Mouse (Mus musculus) layer of hippocampus, adult 9-10 months (tissue): ENCODE measurements at regions not wholly inside any gene's neighbourhood (a gene's known extent, or its start where the extent isn't known, plus 50 kb on each side); places are given as distances from the start of the nearest gene placed in this dataset.

Source experiments
- DNase-seq: peaks from one replicate; pipeline ENCODE4 v3.0.0; 2022; ENCODE audit warnings: low spot score

GRCm38 (mm10) chr7:129918240-129919200, 326.9 kb downstream of the Wdr11 start:
- peak; percentile 65 for DNase-seq

GRCm38 (mm10) chr7:129922291-129922690, 330.6 kb downstream of the Wdr11 start:
- DNase-seq, result no peak

DNA sequence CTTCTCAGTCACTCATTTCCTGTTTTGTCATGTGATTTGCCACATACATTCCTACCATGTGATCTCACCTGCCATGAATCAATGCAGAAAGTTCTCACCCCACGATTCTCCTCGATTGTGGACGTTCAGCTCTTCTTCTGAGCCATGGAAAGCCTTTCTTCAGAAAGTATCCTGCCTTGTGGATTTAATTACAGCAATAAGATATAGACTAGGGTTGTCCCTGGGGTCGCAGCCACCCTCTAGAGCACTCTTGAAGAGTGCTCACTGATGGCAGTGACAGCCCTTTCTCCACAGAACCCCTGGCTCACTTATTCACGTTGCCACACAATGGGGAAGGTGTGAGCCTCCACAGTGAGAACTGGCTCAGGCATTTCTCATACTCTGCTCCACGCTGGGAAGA, 345.1 kb downstream of the Wdr11 start:
- DNase-seq, result no peak

- no peak for DNase-seq
Measured at GRCm38 (mm10) chr7:129937715-129938114, 346.1 kb downstream of the Wdr11 start.

DNA sequence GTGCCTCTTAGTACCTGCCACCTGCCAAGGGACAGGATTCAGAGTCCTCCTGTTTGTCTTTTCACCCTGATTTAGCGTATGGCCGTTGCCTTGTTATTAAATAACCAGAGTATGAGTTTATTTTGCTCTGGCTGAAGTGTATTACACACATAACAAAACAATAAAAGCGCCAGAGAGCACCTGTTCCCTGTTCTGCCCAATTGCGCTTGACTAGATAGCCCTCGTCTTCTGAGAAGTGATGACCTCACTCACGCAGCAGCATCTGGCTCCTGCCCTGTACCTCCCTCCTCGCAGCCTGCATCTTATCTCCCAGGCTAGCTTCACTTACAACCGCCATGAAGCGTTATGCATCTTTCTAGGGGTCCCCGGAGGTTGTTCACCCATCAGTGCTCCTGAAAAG, 346.5 kb downstream of the Wdr11 start:
- no peak for DNase-seq

DNA sequence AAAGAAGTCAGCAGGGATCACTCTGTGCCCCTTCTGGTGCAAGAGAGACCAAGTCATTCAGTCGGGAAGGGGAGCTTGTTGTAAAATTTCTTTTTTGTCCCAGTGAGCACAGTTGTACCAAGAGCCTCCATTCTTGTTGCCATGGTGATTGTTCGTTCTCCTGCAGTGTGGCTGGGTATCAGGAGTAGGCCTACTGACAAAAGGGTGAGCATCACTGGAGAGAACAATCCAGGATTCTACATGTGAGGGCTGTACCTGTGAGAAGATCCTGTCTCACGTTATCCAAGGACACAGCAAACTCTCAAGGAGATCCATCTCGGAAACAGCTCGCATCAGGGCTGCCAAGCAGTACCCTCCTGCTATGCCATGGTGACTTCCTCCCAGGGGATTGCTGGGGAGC, 347.6 kb downstream of the Wdr11 start:
- DNase-seq, result no peak

DNA sequence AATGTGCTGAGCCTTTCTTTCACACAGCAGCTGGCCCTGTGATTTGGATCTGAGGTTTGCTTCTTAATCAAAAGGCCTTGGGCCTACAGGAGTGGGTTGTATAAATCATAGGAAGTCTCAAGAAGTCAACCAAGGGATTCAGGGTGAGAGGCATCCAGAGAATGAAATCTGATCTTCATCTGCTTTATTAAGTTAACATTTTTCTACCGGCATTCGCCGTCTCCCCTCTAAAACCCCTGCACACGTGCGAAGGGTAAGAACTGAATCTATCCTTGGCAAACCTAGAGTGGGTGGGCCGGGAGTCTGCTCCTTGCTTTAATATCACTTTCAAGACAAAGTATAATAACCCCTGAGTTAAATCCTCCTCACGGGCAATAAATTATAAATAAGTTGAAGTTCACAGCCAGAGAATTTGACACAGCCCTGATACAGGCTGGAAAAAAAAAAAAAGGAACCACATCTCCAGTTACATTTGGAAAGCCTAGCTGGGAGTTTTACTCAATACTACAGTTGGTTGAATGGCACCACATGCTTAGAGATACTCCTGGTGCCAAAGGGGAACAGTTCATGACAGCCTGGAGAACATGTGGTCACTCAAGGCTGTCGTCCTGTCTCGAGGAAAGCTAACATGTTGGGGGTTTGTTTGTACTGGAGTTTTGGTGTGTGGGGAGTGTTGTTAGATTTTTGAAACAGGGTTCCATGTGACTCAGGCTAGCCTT, 349.8 kb downstream of the Wdr11 start:
- no peak for DNase-seq

DNA sequence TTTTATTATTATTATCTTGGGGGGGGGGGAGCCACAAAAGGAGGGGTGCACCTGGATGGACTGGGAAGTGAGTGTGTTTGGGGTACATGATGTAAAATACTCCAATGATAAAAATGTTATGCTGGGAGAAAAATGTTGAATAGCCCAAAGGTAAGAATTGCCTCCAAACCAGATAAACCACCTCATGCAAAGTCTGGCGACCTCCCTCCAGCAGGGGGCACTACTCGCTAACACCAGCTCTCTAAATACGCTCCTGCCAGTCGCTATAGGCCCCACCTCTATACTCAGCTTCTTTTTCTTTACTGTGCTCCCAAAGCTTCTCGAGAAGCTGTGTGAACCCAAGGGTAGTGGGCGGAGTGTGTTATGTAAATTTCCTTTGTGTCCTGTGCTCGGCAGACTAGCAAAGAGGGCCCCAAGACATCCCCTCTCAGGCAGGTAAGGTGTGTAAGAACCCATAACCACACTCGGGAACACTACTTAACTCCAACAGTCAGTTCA, 357.0 kb downstream of the Wdr11 start:
- DNase-seq, result no peak

DNA sequence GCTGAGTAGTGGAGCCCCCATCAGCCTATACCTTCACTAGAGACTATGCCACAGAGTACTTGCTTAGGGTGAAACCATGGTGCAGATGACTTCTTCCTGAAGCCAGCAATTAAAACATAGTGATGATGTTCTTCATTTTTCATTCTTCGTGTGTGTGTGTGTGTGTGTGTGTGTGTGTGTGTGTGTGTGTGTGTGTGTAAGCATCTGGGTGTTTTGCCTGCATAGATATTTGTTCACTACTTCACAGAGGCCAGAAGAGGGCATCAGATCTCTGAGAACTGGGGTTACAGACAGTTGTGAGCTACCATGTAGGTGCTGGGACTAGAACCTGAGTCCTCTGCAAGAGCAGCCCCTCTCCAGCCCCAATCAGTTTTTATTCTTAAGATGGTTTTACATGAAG, 358.8 kb downstream of the Wdr11 start:
- DNase-seq, result no peak

GRCm38 (mm10) chr7:129958379-129958778, 366.7 kb downstream of the Wdr11 start:
- no peak for DNase-seq

DNA sequence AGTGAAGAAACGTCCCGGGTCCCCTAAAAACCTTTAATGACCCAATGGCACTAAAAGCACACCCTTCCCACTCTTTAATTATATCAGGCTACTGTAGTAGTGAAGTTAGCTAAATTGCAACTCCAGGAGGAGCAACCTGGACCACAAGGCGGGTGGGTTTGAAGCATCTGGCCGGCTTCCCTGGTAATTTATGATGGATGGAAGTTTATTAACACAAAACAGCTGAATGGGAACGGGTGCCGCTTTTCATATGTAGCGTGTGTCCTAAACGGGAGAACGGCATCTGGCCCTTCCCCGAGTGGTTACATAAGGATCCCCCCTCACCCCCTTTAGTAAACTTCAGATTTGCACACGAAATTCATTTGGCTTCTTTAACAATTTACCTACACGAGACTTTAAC, 370.9 kb downstream of the Wdr11 start:
- no peak for DNase-seq

- DNase-seq, result no peak
Measured at GRCm38 (mm10) chr7:129964192-129964591, 372.5 kb downstream of the Wdr11 start.

DNA sequence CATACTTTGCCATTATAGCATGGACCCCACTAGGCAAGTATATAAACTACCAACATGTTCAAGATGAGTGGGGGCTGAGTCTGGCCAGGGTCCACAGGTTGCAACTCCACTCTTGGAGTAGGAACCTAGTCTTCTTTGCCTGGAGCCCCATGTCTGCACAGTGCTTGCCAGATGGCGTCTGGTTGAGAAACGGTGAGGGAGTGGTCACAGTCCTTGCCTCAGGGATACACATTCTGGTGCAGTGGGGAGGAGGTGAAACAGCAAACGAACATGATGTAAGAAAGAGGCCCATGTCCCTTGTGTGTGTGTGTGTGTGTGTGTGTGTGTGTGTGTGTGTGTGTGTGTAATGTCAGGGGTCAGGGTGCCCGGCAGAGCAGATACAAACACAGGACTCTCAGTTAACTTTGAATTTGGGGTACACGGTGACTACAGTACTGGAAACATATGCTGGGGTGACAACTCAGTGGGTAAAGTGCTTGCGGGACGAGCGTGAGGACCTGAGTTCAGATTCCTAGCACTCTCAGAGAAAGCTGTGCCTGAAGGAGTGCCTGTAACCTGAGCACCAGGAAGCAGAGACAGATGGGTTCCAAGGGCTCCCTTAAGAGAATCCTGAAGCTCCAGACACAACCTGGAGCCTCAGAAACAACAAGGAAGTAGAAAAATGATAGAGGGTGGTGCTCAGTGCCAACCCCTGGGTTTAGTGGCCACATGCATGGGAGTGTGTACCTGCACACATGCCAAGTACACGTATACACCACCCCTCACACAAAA, 373.8 kb downstream of the Wdr11 start:
- no peak for DNase-seq

DNA sequence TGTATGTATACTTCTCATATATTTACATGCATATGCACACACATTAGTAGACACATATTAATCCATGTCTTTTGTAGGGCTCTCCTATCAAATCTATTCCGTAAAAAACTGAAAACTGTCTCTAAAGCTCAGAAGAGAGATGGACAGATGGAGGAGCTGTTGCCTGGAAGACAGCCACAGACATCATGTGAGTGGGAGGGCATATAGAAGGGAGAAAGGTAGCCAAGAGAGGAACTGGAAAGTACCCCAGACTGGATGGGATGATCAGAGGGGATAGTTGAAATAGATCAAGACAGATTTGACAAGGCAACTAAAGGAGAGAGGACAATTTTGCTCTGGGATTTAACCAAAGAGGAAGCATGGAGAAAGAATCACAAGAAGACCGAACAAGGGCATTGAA, 375.1 kb downstream of the Wdr11 start:
- peak; percentile 61 for DNase-seq

GRCm38 (mm10) chr7:129970201-129970600, 378.5 kb downstream of the Wdr11 start:
- DNase-seq, result no peak

DNA sequence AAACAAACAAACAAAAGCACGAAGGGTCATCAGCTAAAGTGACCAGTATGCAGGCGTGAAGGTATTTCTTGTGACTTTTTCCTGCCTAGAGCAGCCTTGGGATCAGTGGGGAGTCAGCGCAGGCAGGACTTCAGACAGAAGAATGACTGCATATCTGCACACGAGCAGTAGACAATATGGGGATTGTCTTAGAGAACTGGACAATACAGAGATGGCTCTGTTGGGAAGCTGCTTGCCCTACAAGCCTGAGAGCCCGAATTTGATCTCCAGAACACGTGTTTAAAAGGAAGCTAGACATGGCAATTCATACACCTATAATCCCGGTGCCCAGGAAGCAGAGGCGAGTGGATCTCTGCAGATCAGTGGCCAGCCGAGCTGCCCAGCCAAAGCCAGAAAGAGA, 382.5 kb downstream of the Wdr11 start:
- DNase-seq, result no peak

- DNase-seq, result no peak
Measured at GRCm38 (mm10) chr7:129974837-129975236, 383.2 kb downstream of the Wdr11 start.

- DNase-seq, result no peak
Measured at GRCm38 (mm10) chr7:129975781-129976514, 384.3 kb downstream of the Wdr11 start.

DNA sequence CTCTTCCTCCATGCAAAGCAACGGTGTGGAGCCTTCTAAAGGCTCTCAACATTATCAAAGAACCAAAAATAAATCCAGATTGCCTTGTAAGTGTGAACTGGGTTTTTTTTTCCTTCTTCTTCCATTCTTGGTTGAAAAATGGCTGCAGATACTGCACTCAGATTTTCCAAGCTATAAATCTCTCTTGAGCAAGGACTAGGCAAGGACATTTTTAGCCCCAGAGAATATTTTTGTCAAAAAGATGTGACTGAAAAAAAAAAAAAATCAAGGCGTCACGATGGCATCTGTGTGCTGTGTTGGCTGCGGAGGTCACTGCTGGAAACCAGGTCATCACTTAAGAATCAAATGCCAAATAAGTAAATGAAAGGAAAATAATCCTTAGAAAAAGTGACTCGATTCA, 386.9 kb downstream of the Wdr11 start:
- no peak for DNase-seq

GRCm38 (mm10) chr7:129979337-129979736, 387.7 kb downstream of the Wdr11 start:
- no peak for DNase-seq

DNA sequence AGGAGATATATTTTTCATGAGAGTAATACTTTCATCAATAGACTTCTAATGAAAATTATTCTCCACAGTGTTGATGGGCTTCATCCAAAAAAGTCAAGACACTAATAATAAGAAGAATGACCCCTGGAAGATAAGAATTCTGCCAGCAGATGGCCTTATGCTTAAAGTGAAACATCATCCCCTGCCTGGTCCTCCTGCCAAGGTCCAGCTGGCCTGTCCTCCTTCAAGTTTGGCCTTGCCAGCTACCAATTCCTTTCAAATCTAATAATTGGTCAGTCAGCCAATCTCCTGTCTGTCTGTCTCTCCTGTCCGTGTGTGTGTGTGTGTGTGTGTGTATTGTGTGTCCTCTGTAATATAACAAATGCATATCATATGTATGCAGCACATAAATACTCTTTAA, 388.8 kb downstream of the Wdr11 start:
- DNase-seq, result no peak

DNA sequence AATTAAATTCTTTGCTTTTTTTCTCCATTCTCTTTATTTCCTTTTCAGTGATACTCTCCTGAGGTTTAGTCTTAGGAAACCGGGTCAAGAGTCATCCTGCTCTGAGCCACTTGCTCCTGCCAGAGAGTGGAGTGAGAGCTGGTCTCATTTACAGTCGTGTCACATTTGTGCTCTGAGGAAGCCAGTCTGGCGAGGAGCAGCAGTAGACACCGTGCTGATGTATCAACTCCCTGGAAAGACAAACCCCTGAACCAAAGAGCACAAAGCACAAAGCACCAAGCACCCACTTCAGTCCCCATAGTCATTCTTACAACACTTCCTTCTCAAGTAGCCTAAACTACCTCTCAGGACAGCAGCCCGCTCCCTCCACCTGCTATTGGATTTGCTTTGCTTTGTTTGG, 390.7 kb downstream of the Wdr11 start:
- DNase-seq, result no peak
